Mouse (Mus musculus) regulatory T cell (primary cell): ENCODE results near the gene Ddx28.

ENCODE experiments used
- in situ Hi-C: fragments of 300-600 bp; cut with MboI, MseI; formaldehyde crosslinking; loops from one replicate; pipeline ENCODE4 v1.15.1; 2025; ENCODE audit warnings: high pct_unique_total_duplicates

Gene Ddx28

DNA sequence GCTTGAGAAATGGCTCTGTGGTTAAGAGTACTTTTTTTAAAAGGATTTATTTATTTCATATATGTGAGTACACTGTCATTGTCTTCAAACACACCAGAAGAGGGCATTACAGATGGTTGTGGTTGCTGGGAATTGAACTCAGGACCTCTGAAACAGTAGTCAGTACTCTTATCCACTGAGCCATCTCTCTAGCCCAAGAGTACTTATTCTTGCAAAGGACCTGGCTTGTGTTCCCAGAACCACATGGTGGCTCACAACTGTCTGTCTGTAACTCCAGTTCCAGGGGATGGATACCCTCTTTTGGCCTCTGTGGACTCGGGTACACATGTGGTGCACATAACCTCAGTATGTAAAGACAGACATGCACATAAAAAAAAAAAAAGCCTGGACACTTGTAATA lies 42.3 kb downstream of the Ddx28 start:
- in situ Hi-C loops = no loop called here

DNA sequence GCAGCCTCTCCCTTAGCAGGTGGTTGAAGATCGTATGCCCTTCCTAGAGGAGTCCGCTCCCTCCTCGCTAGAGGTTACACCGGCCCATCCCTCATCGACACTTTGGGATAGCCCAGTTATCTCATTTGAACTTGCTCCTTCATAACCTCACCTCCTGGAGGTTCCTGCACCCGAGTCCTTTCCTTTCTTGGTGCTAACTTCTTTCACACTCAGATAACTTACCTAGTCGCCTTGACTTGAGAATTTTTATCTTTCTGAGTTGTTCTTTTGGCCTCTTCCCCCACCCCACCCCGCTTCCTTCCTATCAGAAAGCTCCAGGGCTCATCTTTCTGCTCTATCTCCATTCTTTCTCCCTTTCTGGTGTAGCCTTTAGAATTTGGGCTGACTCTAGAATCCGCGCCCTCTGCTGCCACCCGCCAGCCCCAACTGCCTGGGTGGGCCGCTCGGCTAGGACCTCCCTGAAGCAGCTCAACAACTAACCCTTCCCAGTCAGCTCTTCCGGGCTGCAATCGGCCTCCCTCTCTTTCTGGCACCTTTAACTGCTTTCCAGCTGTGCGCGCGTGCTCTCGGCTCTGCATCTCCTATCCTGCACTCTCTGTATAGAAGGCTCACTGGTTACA lies 44.9 kb downstream of the Ddx28 start:
- in situ Hi-C loops = no loop called here

DNA sequence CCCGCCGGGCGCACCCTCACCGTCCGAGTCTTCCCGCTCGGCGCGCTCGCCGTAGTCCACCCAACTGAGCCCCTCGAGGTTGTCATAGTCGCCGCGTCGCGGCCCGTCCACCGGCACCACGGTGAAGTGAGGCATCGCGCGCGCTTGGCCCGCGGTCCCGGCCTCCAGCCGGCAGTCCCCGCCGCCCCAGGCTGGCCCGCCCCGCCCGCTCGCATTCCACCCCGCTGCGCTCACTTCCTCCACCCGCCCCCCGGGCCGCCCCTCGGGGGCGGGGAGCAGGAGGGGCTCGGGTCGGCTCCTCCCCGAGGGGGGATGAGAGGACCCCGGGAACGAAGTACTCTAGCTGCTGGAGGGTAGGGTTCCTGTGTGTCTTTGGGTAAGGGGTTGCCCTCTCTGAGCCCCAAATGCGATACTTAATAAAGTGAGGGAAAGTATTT lies 45.8 kb downstream of the Ddx28 start, which contains the start of gene Slc12a4:
Gene Slc12a4 (minus strand): TSS at position 193 of the 437 bp plus-strand sequence.
- in situ Hi-C loops = no loop called here

- in situ Hi-C loops = no loop called here
Measured at GRCm38 (mm10) chr8:105965266-105965904, 46.3 kb downstream of the Ddx28 start.

DNA sequence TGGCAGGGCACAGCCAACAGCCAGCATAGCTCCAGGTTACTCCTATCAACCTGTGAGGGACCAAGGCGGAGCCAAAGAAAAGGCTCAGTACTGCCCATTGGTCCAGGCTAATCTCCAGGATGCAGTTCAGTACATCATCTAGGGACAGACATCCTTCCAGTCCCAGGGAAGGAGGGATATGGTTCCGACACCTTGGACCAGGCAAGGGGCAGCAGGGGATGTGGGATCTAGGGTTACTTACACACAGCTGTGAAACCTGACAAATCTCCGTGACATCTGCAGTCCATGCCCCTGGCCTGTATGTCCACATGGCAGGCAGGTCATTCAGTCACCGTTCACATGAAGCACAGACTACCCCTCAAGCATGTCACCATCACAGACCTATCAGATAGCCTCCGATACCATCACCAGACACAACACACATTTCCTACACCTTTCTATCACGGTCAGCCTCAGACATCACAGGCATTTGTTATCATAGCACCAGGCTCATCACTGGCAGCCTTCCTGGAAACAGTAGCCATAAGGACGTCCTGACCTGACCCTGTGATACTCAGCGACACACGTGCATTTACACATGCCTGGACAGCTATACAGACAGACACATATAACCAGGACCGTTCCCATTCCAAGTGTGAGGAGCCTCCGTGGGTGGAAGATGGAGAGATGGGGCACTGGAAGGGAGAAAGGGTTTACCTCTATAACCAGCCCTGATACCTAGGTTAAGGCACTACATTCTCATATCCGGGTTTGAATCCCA lies 47.0 kb downstream of the Ddx28 start:
- in situ Hi-C loops = no loop called here

- in situ Hi-C loops = no loop called here
Measured at GRCm38 (mm10) chr8:105961536-105961935, 50.1 kb downstream of the Ddx28 start.

DNA sequence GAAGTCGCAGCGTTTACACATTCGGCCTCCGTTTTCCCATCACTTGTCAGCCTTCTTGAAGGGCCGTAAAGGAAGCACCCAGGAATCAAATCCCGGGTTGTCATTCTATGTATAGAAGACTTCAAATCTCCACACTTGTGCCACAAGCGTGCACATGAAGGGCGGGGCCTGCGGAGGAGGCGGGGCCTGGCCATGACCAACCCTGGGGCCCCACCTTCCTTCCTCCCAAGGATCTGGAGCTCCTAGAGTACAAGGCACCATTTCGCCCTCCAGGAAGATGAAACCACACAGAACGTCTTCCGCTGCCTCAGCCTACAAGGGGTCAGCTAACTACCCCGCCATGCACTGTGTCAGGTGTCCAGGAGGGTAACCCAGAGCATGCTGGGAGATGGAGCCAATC lies 50.6 kb downstream of the Ddx28 start:
- in situ Hi-C loops = no loop called here
